Mouse (Mus musculus) embryo, embryonic 9.5 days (tissue): Measurements from ENCODE around the gene Gas7.

ENCODE experiments used
- DNase-seq: peaks from one replicate; pipeline ENCODE4 v3.0.0-alpha.2; 2017; ENCODE audit errors: extremely low spot score

The Gas7 gene

DNA sequence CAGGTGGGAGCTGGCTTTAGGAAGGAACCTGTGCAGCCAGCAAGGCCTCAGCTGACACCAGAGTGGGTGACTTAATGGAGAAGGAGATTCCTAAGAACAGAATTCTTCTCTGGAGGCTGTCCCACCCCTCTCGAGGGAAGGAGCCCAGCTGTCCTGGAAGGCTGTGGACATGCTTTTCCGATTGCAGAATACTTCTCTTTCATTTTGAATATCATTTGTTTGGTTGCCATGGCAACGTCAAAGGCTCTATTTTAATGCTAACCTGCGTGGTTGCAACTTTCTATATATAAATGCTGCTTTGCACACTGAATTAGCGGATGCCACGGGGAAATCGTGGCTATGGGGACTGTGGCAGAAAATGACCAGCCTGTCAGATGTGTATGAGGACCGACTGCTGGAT, 115.7 kb downstream of the Gas7 start:
- DNase-seq, result no peak

DNA sequence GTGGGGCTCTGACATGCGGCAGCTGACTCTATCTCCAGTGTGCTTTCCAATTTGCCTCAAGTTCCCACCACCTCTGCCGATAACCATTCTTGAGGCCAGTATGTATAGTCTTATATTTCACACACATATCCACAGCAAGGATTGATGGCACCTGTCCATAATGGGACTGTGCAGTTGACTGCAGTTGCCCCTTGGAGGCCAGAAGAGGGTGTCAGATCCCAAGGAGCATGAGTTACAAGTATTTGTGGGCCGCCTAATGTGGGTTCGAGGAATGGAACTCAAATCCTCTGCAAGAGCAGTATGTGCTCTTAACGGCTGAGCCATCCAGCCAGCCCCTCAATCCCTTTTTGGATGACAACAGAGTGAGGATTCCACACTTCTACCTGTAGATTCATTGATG, 119.1 kb downstream of the Gas7 start:
- DNase-seq, result no peak

DNA sequence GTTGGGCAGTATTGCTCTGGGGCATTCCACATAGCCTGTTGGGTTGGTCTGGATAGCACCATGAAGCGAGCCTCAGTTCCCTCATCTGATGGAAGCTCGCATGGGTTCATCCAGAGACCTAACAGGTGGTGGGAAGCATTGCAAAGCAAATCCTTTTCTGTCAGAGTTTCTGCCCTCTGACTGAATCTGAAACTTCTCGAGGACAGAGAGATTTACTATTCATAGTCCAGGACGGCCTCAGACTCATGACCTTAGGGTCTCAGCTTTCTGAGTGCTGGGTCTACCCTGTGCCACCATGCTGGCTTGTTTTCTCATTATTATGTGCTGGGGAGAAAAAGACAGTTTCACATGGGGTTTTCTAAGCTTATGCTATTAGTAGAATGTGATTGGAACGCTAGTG, 122.2 kb downstream of the Gas7 start:
- DNase-seq, result no peak

DNA sequence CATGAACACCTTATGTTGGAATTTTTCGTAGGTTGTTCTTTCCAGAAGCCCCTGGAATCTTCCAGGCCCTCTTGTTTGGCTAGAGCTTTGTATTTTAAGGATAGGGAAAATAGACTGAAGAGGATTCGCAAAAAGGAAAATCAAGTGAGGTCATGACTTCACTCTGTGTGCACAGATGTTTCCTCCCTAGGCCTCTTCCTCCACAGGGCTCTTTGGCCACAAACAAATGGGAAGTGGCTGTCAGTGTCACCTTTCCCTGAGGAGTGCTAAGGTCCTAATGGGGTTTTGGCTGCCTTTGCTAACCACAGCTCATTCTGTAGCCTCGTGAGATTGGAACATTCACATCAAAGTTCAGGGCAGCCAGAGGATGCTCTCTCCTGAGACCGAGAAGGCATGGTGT, 122.8 kb downstream of the Gas7 start:
- DNase-seq, result no peak

DNA sequence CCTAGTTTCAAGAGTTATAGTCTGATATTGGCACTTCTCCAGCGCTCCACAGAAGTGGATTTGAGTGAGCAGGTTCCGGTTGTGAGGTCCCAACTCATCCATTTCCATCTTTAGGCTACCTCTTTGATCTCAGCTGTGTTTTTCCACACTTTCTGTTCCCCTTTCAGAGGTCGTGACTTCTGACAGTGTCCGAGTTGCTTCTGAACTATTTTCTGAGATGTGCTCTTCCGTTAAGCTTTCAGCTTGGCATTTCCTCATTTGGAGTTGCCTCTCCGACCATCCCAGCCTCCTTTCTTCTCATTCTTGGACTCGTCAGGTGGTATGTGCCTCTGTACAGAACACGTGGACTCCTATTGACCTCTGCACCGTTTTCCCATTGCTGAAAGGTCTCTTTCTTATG, 123.9 kb downstream of the Gas7 start:
- no peak for DNase-seq

DNA sequence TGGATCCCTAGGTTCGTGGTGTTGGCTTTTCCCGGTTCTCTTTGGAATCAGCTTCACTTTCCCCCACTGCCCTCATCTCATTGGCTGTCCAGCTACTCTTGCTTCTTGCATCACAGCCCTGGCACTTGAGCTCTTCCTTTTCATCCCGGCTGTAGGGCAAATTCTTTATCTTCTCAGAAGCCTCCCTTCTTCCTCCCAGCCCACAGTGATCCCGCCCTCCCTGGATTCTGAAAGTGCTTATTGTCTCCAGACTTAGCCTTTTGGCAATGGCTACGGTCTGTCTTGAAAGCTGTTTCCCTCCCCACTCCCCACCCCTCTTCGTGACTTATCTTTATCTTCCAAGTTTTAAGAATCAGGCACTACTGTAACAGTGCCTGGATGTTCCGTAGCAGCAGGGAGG, 126.3 kb downstream of the Gas7 start:
- DNase-seq, result no peak

DNA sequence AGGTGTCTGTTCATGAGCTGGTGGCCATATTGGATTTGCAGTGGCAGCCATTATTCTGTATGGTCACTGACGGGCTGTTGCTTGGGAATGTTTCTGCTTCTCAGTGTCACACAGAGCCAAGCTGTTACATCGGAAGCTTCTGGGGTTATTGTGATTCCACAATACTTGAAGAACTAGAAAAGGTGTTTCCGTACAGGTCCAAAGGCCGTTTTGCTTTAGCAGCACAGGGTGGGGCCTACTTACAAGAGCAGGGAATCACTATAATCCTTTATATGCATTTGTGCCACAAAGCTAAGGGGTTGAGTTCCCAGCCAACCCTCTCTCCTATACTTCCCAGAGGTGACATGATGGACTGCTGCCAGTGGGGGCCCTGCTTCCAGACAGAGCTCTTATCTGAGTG, 127.3 kb downstream of the Gas7 start:
- DNase-seq, result no peak

DNA sequence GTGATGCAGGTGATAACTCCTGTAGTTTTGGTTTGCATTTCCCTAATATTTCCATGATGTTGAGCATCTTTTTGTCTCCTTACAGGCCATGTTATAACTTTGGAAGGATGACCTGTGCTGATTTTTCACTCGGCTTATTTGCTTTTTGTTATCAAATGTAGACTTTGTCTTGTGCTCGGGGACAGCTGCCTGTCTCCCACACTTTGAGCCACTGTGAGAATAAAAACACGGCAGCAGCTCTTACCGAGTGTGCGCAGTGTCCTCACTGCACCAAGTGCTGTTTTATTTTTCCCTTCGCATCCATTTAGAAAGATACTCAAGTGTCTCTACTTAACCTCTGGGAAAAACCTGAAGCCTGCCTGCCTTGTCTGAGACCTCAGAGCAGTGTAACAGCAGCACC, 129.8 kb downstream of the Gas7 start:
- DNase-seq, result no peak

DNA sequence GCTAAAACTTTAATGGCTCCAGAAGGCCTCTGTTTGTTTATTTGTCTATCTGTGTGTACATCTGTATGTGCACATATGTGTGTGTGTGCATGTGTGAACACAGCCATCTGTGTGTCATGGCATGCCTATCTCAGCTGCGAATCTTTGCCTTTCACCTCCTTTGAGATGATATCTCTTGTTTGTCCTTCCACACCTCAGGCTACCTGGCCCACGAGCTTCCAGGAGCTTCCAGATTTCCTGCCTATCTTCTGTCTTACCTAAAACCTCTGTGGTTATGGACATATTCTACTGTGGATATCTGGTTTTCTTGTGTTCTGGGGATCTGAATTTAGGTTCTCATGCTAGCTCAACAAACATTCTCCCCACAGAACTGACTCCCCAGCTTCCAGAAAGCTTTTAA, 130.4 kb downstream of the Gas7 start:
- no peak for DNase-seq

DNA sequence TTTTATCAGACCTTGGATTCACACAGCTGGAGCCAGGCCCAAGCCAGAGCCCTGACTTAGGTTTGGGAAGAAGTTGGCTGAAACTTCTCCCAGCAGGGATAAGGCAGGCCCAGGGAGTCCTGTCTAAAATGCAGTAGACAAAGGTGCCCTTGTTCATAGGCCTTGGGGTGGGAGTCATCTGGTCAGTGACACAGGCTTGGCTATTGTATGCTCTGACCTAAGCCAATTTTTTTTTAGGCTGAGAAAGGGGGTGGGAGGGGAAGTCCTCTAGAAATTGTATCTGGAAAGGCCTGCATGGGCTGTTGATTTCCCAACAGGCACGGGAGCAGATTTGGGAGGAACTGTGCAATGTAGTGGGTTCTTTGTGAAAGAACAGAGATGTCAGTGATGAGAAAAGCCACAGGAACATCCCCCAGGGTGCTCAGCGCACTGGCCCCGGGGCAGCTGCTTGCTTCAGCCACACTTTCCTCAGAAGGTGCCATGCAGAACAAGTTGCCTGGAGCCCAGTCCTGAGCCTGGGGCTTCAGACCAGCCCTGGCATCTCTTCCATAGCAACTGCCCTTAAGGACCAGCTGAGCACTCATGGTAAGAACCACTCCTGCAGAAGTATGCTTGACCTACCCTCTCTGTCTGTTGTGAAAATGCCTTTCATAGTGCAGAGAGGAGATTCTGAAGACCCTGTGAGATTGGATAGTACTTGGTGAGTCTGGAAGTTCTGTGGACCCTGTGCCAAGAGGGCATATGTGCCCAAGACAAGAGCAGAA, 131.2 kb downstream of the Gas7 start:
- DNase-seq, result no peak

DNA sequence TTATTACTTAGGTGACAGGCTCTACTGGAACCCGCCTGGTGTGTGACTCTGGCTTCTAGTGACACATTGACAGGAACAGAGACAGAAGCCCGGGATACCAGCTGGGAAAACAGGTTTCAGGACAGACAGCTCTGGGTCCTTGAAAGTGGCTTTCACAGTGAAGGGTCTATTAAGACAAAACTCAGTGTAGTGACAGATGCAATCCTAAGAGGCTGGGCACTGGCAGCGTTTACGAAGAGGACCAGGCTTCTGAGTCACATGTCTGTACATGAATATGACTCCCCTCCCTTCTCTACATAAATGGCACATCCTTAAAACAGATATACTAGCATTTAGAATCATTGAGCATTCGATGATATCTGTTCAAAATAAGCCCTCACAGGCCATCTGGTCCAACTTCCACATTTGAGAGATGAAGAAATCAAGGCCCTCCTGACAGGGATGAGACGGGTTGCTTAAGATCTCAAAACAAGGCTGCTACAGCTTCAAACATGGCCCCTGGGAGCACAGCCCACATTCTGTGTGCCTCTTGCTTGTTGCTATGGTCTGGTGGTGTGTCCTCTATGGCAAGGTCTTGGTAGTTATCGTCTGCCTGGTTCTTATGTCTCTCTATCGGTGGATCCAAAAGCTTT, 133.1 kb downstream of the Gas7 start:
- DNase-seq, result no peak

DNA sequence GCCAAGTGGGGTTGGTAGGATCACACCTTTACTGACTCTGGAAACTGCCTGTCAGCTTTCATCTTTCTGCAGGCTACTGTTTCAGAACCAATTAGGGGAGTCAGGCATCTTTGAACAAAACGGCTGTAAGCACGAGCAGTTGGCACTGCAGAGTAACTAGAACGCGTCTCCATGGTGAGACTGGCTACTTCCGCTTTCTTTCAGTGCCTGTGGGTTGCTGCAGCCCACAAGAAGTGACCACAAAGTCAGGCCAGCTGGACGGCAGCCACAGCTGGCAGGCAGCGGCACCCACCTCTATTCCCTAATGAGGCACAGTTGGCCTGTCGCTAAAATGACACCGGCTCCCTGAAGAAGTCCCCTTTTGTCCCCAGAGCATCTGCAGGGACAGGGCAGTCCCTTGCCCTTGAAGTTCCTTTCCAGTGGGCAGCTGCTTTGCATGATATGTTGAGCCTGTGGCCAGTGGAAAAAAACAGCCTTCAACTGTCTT, 133.6 kb downstream of the Gas7 start:
- no peak for DNase-seq

DNA sequence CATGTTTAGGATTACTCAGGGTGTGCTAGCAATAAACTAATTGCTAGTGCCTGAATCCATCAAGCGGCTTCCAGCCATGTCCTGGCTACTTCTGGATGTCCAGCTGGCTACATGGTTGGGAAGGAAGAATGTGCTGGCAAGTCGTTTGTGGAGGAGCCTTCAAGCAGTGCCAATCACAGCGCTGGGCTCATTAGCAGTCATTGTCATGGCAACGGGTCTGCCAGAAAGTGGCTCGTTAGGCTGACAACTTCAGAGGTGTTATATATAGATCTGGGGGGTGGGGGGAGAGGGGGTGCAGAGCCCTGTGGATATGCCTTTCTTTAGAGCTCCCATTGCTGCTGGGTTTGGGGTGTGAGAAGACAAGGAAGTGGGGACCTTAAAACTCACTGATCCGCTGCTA, 141.0 kb downstream of the Gas7 start:
- DNase-seq, result no peak

DNA sequence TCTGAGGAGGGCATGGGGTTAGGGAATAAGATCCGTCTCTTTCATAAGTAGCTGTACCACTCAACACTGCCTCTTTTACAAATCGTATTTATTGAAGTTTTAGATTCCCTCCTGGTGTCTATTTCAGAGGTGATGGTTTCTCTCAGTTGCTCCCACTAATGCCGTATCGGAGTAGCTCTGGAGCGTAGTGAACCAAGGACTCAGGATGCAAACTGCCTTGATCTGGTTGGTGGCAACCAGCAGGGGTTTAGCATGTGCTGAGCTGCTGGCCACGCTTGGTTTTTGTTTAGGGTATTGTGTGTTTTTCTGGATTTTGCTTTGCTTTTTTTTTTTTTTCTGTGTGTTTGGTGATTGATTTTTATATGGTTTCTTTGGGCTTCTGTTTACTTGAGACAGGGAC, 141.6 kb downstream of the Gas7 start:
- DNase-seq, result no peak

DNA sequence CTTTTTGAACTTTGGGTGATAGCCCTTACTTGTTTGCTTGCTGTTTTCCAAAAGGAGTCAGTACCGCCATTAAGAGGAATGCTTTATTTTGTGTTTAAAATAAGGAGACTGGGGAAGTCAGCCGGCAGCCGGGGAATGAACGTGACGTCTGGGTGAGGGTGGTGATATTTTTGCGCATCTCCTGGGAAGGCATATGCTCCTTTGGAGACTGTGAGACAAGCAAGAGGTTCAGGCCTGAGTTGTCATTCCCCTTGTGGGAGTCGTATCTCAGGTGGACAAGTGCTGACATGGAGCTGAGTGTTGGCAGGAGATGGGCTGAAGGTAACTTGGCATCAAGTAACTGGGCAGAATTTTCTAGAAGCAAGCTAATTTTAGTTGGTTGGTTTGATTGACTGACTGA, 142.2 kb downstream of the Gas7 start:
- DNase-seq, result no peak

DNA sequence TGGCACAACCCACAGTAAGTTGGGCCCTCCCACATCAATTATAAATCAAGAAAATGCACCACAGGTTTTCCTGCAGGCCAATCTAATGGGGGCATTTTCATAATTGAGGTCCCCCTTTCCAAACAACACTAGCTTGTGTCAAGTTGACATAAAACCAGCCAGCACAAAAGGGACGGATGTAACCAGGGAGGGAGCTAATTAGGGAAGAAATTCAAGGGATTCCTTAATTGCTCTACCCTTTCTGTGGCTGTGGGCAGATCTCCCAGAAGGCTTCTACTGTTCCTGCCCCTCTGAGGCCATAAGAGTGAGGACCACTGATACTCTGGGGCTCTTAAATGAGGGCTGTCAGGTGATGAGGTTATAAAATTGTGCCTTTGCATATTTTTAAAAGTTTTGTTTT, 143.9 kb downstream of the Gas7 start:
- no peak for DNase-seq

DNA sequence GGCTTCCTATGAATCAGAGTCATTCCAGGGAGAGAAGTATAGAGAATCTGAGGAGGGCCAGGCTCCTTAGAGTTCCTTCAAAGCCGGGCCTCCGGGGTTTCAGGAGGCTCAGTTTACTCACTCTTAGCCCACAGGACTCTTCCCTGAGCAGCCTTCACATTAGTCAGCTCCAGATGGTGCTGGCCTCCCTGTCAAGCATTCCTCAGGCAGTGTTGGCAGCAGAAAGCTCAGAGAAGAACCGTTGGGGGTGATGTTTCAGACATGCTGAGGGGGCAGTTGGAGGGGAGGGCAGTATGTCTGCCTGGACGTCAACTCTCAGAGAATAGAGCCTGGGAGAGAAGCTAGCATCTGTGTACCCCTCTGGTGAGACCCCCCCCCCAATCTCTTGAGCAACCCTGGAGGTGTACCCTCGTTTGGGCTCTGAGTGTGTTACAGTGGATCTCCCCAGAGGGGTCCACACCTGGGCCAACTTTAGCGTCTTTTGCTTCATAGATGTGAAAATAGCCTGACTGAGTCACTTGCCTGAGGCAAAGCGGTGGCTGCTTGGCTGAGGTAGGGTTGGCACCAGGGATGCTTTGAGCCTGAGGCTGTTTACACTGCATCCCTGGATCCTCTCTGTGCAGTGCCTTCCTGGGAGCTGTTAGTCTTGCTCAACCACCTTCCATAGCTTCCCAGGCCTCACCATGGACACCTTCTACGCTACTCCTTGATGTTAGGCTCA, 145.6 kb downstream of the Gas7 start:
- no peak for DNase-seq

DNA sequence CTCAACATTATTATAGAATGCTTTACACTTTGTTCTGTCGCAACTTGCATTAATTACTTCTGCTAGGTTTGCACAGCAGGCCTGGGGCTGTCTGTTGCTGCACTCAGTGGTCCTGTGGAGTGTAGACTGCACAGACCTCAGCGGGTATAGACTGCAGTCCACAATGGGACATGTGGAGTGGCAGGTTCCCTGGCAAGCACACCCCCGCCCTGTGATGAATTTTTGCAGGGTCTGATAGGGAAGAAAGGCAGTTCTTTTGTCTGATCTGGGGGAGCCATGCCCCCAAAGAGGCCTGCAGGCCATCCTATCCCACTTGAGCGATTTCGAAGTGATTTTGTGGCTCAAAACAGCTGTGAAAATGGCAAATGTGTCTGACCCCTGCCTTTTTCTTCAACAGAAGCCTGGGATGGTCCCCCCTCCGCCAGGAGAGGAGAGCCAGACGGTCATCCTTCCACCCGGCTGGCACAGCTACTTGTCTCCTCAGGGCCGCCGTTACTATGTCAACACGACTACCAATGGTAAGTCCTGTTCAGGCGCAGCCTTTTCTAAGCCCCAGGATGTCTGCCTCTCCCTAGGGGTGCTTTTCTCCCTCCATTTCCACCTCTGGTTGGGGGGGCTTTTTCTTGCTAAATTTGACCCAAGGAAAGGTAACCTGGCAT, 147.6 kb downstream of the Gas7 start:
- DNase-seq, result no peak

DNA sequence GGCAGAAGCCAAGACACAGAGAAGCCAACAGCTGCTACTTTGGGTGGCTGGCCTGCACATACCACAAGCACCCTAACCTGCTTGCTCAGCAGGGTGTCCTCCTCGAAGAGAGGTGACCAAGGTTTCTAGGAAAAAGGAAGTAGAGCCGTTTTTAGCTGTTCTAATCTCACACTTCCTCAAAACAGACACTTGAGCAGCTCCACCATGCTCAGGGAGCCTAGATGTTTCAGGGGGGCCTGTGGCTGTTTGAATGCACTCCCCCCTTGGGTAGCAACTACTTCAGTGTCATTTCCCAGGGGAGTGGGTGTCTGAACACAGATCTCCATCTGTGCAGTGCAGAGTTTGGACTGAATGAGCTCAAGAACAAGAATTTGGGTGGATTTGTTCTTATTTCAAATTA, 149.2 kb downstream of the Gas7 start:
- DNase-seq, result no peak

DNA sequence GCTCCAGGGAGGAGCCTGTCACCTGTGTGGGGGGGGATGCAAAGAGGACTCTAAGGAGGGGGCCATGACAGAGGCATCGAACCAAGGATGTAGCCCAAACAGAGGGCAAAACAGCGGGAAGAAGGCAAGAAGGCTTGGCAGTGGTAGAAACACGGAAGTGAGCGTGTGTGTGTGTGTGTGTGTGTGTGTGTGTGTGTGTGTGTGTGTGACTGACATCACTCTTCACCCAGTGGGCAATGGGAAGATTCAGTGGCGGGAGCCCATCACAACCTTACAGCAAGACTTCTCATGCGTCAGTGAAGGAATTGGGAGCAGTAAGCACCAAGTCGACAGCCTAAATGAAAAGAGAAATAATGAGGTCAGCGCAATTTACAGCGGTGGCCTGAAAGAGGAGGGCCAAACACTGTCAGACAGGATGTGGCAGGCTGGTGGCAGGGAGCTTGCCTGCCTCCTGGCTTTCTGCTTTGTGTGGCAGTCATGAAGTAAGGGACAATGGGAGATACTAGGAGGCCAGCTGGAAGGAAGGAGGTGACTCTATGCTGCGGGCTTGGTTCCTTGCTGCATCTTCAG, 153.0 kb downstream of the Gas7 start:
- no peak for DNase-seq

DNA sequence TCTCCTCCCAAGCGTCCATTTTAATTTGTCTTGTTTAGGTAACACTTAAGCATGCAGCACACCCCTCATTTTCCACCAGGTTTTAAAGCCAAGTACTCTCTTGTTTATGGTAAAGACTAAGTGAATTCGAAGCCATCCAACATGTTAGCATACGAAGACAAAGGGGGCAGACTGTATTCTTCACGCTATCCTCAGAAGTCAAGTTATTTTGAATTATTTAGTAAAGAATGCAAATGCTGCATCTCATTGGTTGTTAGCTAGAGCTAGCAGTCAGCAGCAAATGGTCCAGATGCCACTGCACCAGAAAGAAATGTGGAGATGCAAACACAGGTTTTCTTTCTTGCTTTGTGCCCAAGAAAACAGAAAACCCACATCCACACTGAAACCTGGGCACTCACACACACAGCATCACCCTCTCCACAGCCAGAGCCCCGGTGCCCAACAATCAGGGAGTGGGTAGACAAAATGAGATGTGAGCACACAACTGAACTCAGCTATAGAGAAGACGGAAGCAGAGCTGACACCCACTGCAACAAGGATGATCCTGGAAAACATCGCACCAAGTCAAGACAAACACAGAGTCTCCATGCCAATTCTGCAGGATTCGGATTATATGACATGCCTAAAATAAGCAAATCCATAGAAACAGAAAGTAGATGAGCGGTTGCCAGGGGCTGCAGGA, 157.1 kb downstream of the Gas7 start:
- no peak for DNase-seq
